ENCODE assay signal across 13 mouse cellular contexts in genomic region chr13:36285235-36285634, GRCm38 (mm10).
"Had no signal": no experiment of that assay in that cellular context is flagged by ENCODE, and none has a peak within 500 bp of the region (broad histone marks: within the 10 kb centered on the region; RNA-seq: fewer than 3 reads in every experiment).

No protein-coding gene starts in this region.

- ATAC-seq: midbrain, embryonic 16.5 days had no signal

- H3K36me3 ChIP-seq: kidney, embryonic 15.5 days; liver, embryonic 15.5 days; stomach, embryonic 15.5 days had no signal

- H3K4me1 ChIP-seq: liver, embryonic 15.5 days; stomach, embryonic 15.5 days had no signal

- H3K27ac ChIP-seq: kidney, embryonic 15.5 days; liver, embryonic 15.5 days; macrophage; stomach, embryonic 15.5 days had no signal

- DNase-seq: kidney, postnatal 14 days; left cerebral cortex, postnatal 4 days; lung, embryonic 14.5 days; lung, postnatal 10 days; right cerebral cortex, postnatal 14 days; thymus, postnatal 36 days had no signal

- H3K4me2 ChIP-seq: kidney, embryonic 15.5 days; liver, embryonic 11.5 days; liver, embryonic 15.5 days; lung, embryonic 14.5 days; stomach, embryonic 15.5 days had no signal

- H3K9ac ChIP-seq: kidney, embryonic 15.5 days; liver, embryonic 15.5 days; lung, embryonic 14.5 days; stomach, embryonic 15.5 days had no signal

- H3K9me3 ChIP-seq: kidney, embryonic 15.5 days; liver, embryonic 15.5 days; megakaryocyte, embryonic 14.5 days; stomach, embryonic 15.5 days had no signal

- H3K4me3 ChIP-seq: kidney, embryonic 15.5 days; liver, embryonic 15.5 days; megakaryocyte, embryonic 14.5 days; stomach, embryonic 15.5 days had no signal

- H3K27me3 ChIP-seq: liver, embryonic 15.5 days; megakaryocyte, embryonic 14.5 days; stomach, embryonic 15.5 days had no signal
